Comparison of ENCODE assay signal across 17 mouse cellular contexts in the genomic region with DNA sequence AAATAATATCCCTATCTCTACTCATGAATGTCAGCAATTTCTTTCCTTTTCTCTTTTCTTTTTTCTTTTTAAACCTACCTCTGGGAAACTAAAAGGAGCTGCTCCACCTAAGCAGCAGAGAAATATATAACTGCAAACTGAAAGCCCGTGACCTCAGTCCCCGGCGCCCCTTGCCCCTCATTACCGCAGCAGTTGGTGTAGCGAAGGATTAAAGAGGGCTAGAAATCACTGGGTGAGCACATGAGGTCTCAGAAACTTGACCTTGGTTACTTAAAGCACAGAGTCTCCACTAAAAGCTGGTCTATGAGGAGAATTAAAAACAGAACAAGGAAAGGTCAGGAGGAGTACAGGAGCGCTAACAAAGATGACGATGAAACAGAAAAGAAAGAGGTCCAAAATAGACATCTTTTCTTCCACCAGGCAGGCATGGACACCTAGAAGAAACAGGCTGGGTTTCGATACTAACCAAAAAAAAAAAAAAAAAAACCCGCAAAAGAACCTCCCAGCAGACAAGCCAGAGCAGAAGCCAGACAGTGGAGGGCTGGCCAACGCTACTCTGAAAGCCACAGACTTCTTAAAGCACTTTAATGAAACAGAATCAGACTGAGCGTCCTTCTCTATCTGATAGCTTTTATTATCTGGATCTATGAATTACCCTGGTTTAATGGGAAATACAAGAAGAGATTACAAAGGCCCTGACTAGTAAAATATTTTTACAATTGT. TPM values are rescaled to one million over a fixed set of nuclear protein-coding genes. Genes with fewer than 3 reads are reported as not detected.
DNase-seq lines count a peak whose midpoint lies in the region; TF ChIP-seq lines count a peak whose summit lies in the region.
"Had no signal": no experiment of that assay in that cellular context is flagged by ENCODE, and none has a peak within 500 bp of the region (broad histone marks: within the 10 kb centered on the region; RNA-seq: fewer than 3 reads in every experiment).

No protein-coding gene starts in this region.

- H3K4me1 ChIP-seq in CH12.LX (ENCODE audit: control insufficient read depth in 1 of 2, insufficient read depth in 2 of 2), result peaks cover 0 to 17% of the 10 kb centered on the region in 2 experiments; a peak in 2 of 4 replicates
- H3K4me1 ChIP-seq: liver, embryonic 13.5 days; lung, embryonic 15.5 days had no signal

- dilution Hi-C loops in CH12.LX (cut with MboI; ENCODE audit: extremely low pct_ligation_motif_present, extremely low pct_unique_long_range_greater_than_20kb, low sequenced_read_pairs), result no loop called here

- peak overlapping the region; percentile 48 for H3K9ac ChIP-seq in CH12.LX (ENCODE audit: insufficient read depth, low read depth)
- H3K9ac ChIP-seq: liver, embryonic 13.5 days; lung, embryonic 15.5 days; midbrain, embryonic 12.5 days had no signal

- no peaks in the 10 kb centered on the region for H3K9me3 ChIP-seq in CH12.LX (replicated peaks; ENCODE audit: low read length)
- H3K9me3 ChIP-seq: liver, embryonic 13.5 days; lung, embryonic 15.5 days; midbrain, embryonic 12.5 days had no signal

- TF ChIP-seq RAD21 in CH12.LX (IDR thresholded peaks at IDR 0.05; ENCODE audit: low read depth, low read length), result no peak

- no peak overlapping the region for H3K27ac ChIP-seq in CH12.LX (ENCODE audit: insufficient read depth, low read depth)
- H3K27ac ChIP-seq: layer of hippocampus, adult 2 months; liver, embryonic 13.5 days; lung, embryonic 15.5 days; midbrain, embryonic 12.5 days had no signal

- TF ChIP-seq POLR2A in CH12.LX (IDR thresholded peaks at IDR 0.05; ENCODE audit: low read depth, low read length), result 0 out of 2 replicates have a peak, but pooled peaks have one; percentile 16

- 0 out of 2 replicates have a peak, but pooled peaks have one; percentile 27 for TF ChIP-seq EP300 in CH12.LX (IDR thresholded peaks at IDR 0.05; ENCODE audit: low read length)

- peak overlapping the region; percentile 95 for H3K4me2 ChIP-seq in CH12.LX (ENCODE audit: insufficient read depth, low read depth, poor library complexity, severe bottlenecking)
- H3K4me2 ChIP-seq: liver, embryonic 13.5 days; lung, embryonic 15.5 days; midbrain, embryonic 12.5 days had no signal

- no peak for TF ChIP-seq CTCF in CH12.LX (conservative IDR thresholded peaks at IDR 0.05 in 1 of 2, IDR thresholded peaks at IDR 0.05 in 1 of 2; ENCODE audit: low read depth in 2 of 2, low read length in 2 of 2)

- H3K27me3 ChIP-seq in CH12.LX (replicated peaks), result no peaks in the 10 kb centered on the region
- H3K27me3 ChIP-seq: liver, embryonic 13.5 days; lung, embryonic 15.5 days; midbrain, embryonic 12.5 days had no signal

- peak overlapping the region in 1 of 3 experiments; percentile 14 for H3K4me3 ChIP-seq in CH12.LX (replicated peaks in 1 of 3; ENCODE audit: low read depth in 2 of 3, low read length in 2 of 3, poor library complexity in 1 of 3)
- H3K4me3 ChIP-seq: erythroblast, embryonic 14.5 days; layer of hippocampus, adult 2 months; liver, embryonic 13.5 days; lung, embryonic 15.5 days; midbrain, embryonic 12.5 days had no signal

- peak; percentile 57 for DNase-seq in heart, adult 11 months
- no peak for DNase-seq in heart, adult 18-20 months
- DNase-seq in CH12.LX (ENCODE audit: extremely low read depth), result peak; percentile 45
- peak; percentile 44 for DNase-seq in forelimb bud, embryonic 11.5 days (ENCODE audit: low read depth, low spot score)
- DNase-seq in mesoderm, embryonic 11.5 days (ENCODE audit: low read depth, low spot score), result peak; percentile 39
- no peak for DNase-seq in ovary, postnatal 14 days (ENCODE audit: low spot score)
- DNase-seq in spleen, postnatal 14 days (ENCODE audit: low spot score in 2 of 2), result no peak
- DNase-seq: adrenal gland, postnatal 14 days; cerebellum, postnatal 10 days; gastrocnemius, postnatal 25 days; kidney, postnatal 10 days; liver, embryonic 13.5 days; lung, postnatal 4 days had no signal

- no peaks in the 10 kb centered on the region for H3K79me2 ChIP-seq in CH12.LX (replicated peaks; ENCODE audit: control insufficient read depth, extremely low read depth, insufficient read depth, poor library complexity, severe bottlenecking)

- in situ Hi-C loops in CH12.LX (cut with MboI; ENCODE audit: low pct_ligation_motif_present, low pct_unique_long_range_greater_than_20kb, low sequenced_read_pairs), result no loop called here

- H3K36me3 ChIP-seq in CH12.LX (replicated peaks in 1 of 2; ENCODE audit: control insufficient read depth in 1 of 2, insufficient read depth in 1 of 2, low read length in 1 of 2), result no peaks in the 10 kb centered on the region
- H3K36me3 ChIP-seq: liver, embryonic 13.5 days; lung, embryonic 15.5 days; midbrain, embryonic 12.5 days had no signal

TF ChIP-seq in CH12.LX, 34 proteins besides CTCF, POLR2A, EP300 and RAD21:
- no peak for TF ChIP-seq ZC3H11A (IDR thresholded peaks at IDR 0.05; ENCODE audit: low read depth, low read length)
- no peak for TF ChIP-seq TBP (conservative IDR thresholded peaks at IDR 0.05; ENCODE audit: low read depth, low read length)
- no peak for TF ChIP-seq GABPA (IDR thresholded peaks at IDR 0.05; ENCODE audit: insufficient replicate concordance, low read depth, low read length)
- no peak for TF ChIP-seq ZMIZ1 (IDR thresholded peaks at IDR 0.05; ENCODE audit: low read depth, low read length)
- no peak for TF ChIP-seq PAX5 (IDR thresholded peaks at IDR 0.05; ENCODE audit: low read length)
- no peak for TF ChIP-seq CHD1 (IDR thresholded peaks at IDR 0.05; ENCODE audit: low read depth, low read length)
- TF ChIP-seq UBTF (IDR thresholded peaks at IDR 0.05; ENCODE audit: low read depth, low read length), result no peak
- 0 out of 2 replicates have a peak, but pooled peaks have one; percentile 13 for TF ChIP-seq BHLHE40 (IDR thresholded peaks at IDR 0.05; ENCODE audit: low read depth, low read length)
- TF ChIP-seq NELFE (IDR thresholded peaks at IDR 0.05; ENCODE audit: low read depth, low read length), result no peak
- TF ChIP-seq ETS1 (conservative IDR thresholded peaks at IDR 0.05; ENCODE audit: low read depth, low read length), result no peak
- no peak for TF ChIP-seq JUN (IDR thresholded peaks at IDR 0.05; ENCODE audit: insufficient read depth, low read depth, low read length)
- no peak for TF ChIP-seq USF1 (IDR thresholded peaks at IDR 0.05; ENCODE audit: low read depth, low read length)
- no peak for TF ChIP-seq USF2 (conservative IDR thresholded peaks at IDR 0.05; ENCODE audit: low read depth, low read length)
- no peak for TF ChIP-seq TCF12 (IDR thresholded peaks at IDR 0.05; ENCODE audit: low read depth, low read length)
- TF ChIP-seq CHD2 (IDR thresholded peaks at IDR 0.05; ENCODE audit: low read length), result no peak
- TF ChIP-seq MAX (IDR thresholded peaks at IDR 0.05; ENCODE audit: low read length), result 0 out of 2 replicates have a peak, but pooled peaks have one; percentile 9
- no peak for TF ChIP-seq SIN3A (IDR thresholded peaks at IDR 0.05; ENCODE audit: low read length)
- TF ChIP-seq MEF2A (IDR thresholded peaks at IDR 0.05; ENCODE audit: borderline replicate concordance, low read depth, low read length), result 0 out of 2 replicates have a peak, but pooled peaks have one; percentile 23
- no peak for TF ChIP-seq HCFC1 (IDR thresholded peaks at IDR 0.05; ENCODE audit: low read depth, low read length)
- no peak for TF ChIP-seq SMC3 (IDR thresholded peaks at IDR 0.05; ENCODE audit: low read depth, low read length)
- TF ChIP-seq IRF4 (IDR thresholded peaks at IDR 0.05; ENCODE audit: low read depth, low read length), result peak; percentile 38; the same call in 1 of the 2 replicates
- TF ChIP-seq ELF1 (IDR thresholded peaks at IDR 0.05; ENCODE audit: low read depth, low read length), result no peak
- no peak for TF ChIP-seq MYC (IDR thresholded peaks at IDR 0.05; ENCODE audit: low read depth, low read length)
- TF ChIP-seq NRF1 (IDR thresholded peaks at IDR 0.05; ENCODE audit: low read depth, low read length), result no peak
- no peak for TF ChIP-seq MAFK (IDR thresholded peaks at IDR 0.05; ENCODE audit: insufficient replicate concordance, low read length)
- peak; percentile 96 for TF ChIP-seq ZNF384 (IDR thresholded peaks at IDR 0.05; ENCODE audit: low read depth, low read length)

RNA-seq across cellular contexts. Expression of a gene that starts 39.0 kb away (rescaled TPM):
- 1 to 10 TPM; 3.0 to 4.0 TPM for total RNA-seq in heart, adult 18-20 months (2021)
- total RNA-seq in CH12.LX (2012; rRNA removed), result 6.0 and 6.5 TPM in 2 replicates
- 4.9 and 5.9 TPM in 2 replicates for total RNA-seq in CH12.LX (2014; rRNA removed)
- polyA plus RNA-seq in CH12.LX (2012; ENCODE audit: insufficient read length, low read depth), result 16.3 and 16.5 TPM in 2 replicates

Comparison
In these comparisons a context has a peak if more than half of its experiments do, and no peak if none do; other contexts are left out.
1. DNase-seq: peak in heart, adult 11 months (single experiment), CH12.LX (single experiment), forelimb bud, embryonic 11.5 days (single experiment) and mesoderm, embryonic 11.5 days (single experiment); none in heart, adult 18-20 months (0 of 2), ovary, postnatal 14 days (single experiment) and spleen, postnatal 14 days (0 of 2).